Mouse (Mus musculus): Measurements from ENCODE around the gene Tdrd7. TPM values are rescaled to one million over a fixed set of nuclear protein-coding genes. Genes with fewer than 3 reads are reported as not detected.
A peak's percentile ranks its signal among the peaks of the same experiment; 100 is the strongest.

Gene Tdrd7
- polyA plus RNA-seq, 1 experiment from 2014 or later, result 15.0 TPM

DNA sequence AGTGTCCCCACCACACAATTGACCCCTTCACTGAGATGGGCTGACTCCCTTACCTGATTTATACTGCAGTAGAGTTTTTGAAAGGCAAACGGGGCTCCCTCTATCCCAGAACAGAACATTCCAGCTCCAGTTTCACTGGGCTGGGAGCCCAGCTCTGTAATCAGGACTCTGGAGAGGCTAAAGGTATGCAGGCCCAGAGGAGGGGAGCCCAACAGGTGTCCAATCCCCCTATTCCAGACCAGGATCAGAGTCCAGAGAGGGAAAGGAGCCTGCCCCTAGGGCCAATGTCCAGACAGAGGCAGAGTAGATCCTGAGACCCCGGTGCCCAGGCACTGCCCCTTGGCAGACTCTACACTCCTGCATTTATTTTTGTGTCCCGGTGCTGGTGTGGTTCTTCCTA is 99.8 kb downstream of the Tdrd7 start:
- H3K36me3 ChIP-seq (ENCODE audit: control insufficient read depth, insufficient read depth, low read length), result no peaks in the 10 kb centered on the region
- no peaks in the 10 kb centered on the region for H3K4me1 ChIP-seq (ENCODE audit: control insufficient read depth, insufficient read depth, low read length)
- H3K27ac ChIP-seq (ENCODE audit: low read depth, low read length), result no peak overlapping the region
- no peak for ATAC-seq
- H3K4me2 ChIP-seq (ENCODE audit: low read length), result no peak overlapping the region
- no peak overlapping the region for H3K4me3 ChIP-seq (ENCODE audit: low read depth, low read length)
- no peak for DNase-seq (ENCODE audit: low spot score)
- no peak overlapping the region for H3K9ac ChIP-seq (ENCODE audit: low read length)
- no peaks in the 10 kb centered on the region for H3K27me3 ChIP-seq (replicated peaks; ENCODE audit: control insufficient read depth, insufficient read depth, low read length)
- no peaks in the 10 kb centered on the region for H3K9me3 ChIP-seq (replicated peaks; ENCODE audit: control insufficient read depth, low read length)
- WGBS, result 71% methylated on average over 3 of the region's 3 CpGs

DNA sequence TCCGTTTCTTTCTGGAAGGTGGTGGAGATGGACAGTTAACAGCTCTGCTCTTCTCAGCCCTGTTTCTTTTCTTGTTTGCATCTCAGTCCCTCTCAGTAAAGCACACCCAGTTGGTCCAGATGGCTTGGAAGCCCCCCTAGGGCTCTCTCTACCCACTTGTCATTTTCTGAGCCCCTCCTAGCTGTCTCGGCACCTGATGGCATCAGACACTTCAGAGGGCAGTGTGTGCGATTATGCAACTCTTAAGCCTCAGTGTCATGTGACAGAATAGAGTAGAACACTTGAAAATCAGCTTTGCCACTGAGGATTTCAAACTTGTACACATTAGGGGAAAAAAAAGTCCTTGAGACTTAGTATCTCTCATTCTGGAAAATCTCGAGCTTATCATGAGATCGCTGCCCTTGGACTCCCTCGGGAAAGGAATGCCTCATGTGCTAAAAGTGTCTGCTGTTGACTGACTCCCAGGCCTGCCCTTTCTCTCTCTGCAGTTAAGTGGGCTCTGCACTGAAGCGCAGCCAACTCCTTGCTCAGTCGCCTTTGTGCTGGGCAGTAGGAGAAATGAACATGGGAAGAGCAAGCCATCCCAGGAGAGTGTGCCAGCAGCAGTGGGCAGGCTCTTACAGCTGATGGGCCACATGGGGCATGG is 100.7 kb downstream of the Tdrd7 start:
- 72% methylated on average over 8 of the region's 8 CpGs for WGBS
- no peak overlapping the region for H3K4me2 ChIP-seq (ENCODE audit: low read length)
- no peak overlapping the region for H3K27ac ChIP-seq (ENCODE audit: low read depth, low read length)
- no peaks in the 10 kb centered on the region for H3K9me3 ChIP-seq (replicated peaks; ENCODE audit: control insufficient read depth, low read length)
- no peaks in the 10 kb centered on the region for H3K4me1 ChIP-seq (ENCODE audit: control insufficient read depth, insufficient read depth, low read length)
- H3K27me3 ChIP-seq (replicated peaks; ENCODE audit: control insufficient read depth, insufficient read depth, low read length), result no peaks in the 10 kb centered on the region
- no peak overlapping the region for H3K9ac ChIP-seq (ENCODE audit: low read length)
- ATAC-seq, result no peak
- no peak overlapping the region for H3K4me3 ChIP-seq (ENCODE audit: low read depth, low read length)
- no peaks in the 10 kb centered on the region for H3K36me3 ChIP-seq (ENCODE audit: control insufficient read depth, insufficient read depth, low read length)
- no peak for DNase-seq (ENCODE audit: low spot score)

DNA sequence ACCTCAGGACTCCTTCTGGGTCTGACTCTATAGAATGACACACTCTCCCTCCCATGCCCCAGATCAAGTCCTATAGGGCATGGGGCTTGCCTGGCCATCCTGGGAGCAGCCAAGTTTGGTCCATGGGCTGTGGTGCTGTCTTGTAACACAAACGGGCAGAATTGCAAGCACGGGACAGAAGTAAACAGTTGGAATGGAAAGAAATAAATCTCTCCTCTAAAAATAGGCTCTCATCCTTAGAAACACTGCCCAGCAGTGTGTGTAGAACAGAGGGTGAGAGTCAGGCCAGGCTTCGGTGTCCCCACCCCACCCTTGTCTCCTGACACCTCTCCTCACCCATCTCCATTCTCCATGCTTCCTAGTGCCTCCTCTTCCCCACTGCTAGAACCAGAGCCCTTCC is 102.9 kb downstream of the Tdrd7 start:
- no peak for DNase-seq (ENCODE audit: low spot score)
- Histone ChIP-seq H3K9me3 (replicated peaks; ENCODE audit: control insufficient read depth, low read length) (no peaks in the 10 kb centered on the region), H3K4me3 (ENCODE audit: low read depth, low read length) (no peak overlapping the region), H3K27ac (ENCODE audit: low read depth, low read length) (no peak overlapping the region), H3K4me2 (ENCODE audit: low read length) (no peak overlapping the region), H3K27me3 (replicated peaks; ENCODE audit: control insufficient read depth, insufficient read depth, low read length) (no peaks in the 10 kb centered on the region), H3K4me1 (ENCODE audit: control insufficient read depth, insufficient read depth, low read length) (no peaks in the 10 kb centered on the region), H3K36me3 (ENCODE audit: control insufficient read depth, insufficient read depth, low read length) (no peaks in the 10 kb centered on the region), H3K9ac (ENCODE audit: low read length) (no peak overlapping the region)
- WGBS, result 95% methylated on average over 3 of the region's 3 CpGs
- ATAC-seq, result no peak

DNA sequence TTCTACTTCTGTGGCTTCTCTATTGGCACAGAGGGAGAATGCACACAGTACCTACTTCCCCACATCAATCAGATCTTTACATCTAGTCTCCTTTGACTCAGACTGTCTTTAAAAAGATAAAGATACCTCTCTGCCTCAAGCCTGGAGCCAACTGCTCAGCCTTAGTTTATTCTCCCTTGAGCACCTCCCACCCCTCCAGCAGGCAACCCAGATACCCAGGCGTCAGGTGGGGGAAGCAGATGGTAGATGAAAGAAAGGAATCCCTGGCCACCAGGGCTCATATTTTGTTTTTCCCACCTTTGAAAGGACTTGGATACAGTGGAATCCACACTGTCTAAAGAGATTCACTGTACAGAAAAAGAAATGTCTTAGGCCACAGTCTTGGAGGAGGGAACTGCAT is 103.4 kb downstream of the Tdrd7 start:
- H3K27ac ChIP-seq (ENCODE audit: low read depth, low read length), result no peak overlapping the region
- no peak for DNase-seq (ENCODE audit: low spot score)
- H3K36me3 ChIP-seq (ENCODE audit: control insufficient read depth, insufficient read depth, low read length), result no peaks in the 10 kb centered on the region
- H3K27me3 ChIP-seq (replicated peaks; ENCODE audit: control insufficient read depth, insufficient read depth, low read length), result no peaks in the 10 kb centered on the region
- H3K9me3 ChIP-seq (replicated peaks; ENCODE audit: control insufficient read depth, low read length), result no peaks in the 10 kb centered on the region
- no peaks in the 10 kb centered on the region for H3K4me1 ChIP-seq (ENCODE audit: control insufficient read depth, insufficient read depth, low read length)
- H3K9ac ChIP-seq (ENCODE audit: low read length), result no peak overlapping the region
- no peak for ATAC-seq
- WGBS, result 43% methylated on average over 1 of the region's 1 CpGs
- H3K4me2 ChIP-seq (ENCODE audit: low read length), result no peak overlapping the region
- H3K4me3 ChIP-seq (ENCODE audit: low read depth, low read length), result no peak overlapping the region

DNA sequence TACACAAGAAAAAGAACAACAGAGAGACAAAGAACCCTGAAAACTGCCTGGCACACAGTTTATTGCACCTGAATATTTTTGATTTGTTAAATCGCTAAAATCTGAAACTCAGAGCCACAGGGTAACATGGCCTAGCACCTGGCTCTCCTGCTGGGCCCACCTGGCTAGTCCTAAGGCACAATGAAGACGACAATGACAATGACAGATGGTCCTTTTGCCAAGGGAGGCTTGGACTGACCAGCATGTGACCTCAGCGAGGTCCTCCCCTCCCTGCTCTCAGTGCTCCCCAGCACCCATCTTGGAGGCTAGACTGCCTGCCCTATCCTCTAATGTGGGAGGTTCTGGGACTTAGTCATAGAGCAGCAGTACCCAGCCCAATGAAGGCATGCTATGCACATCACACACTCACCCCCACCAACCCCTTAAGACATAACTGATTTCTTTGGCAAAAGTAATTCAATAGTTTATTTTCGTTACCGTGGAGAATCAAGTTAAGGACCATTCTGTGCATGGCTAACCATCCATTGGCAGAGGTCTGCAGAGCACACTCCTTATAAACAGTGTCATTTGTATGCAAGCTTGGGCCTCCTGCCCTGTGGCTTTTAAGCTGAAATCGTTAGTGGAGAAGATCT is 104.8 kb downstream of the Tdrd7 start:
- WGBS, result 65% methylated on average over 6 of the region's 6 CpGs
- DNase-seq (ENCODE audit: low spot score) (no peak), ATAC-seq (no peak)
- H3K4me1 ChIP-seq (ENCODE audit: control insufficient read depth, insufficient read depth, low read length), result no peaks in the 10 kb centered on the region
- H3K4me2 ChIP-seq (ENCODE audit: low read length), result no peak overlapping the region
- no peak overlapping the region for H3K4me3 ChIP-seq (ENCODE audit: low read depth, low read length)
- H3K27me3 ChIP-seq (replicated peaks; ENCODE audit: control insufficient read depth, insufficient read depth, low read length), result no peaks in the 10 kb centered on the region
- no peaks in the 10 kb centered on the region for H3K9me3 ChIP-seq (replicated peaks; ENCODE audit: control insufficient read depth, low read length)
- H3K9ac ChIP-seq (ENCODE audit: low read length), result no peak overlapping the region
- H3K27ac ChIP-seq (ENCODE audit: low read depth, low read length), result no peak overlapping the region
- no peaks in the 10 kb centered on the region for H3K36me3 ChIP-seq (ENCODE audit: control insufficient read depth, insufficient read depth, low read length)

DNA sequence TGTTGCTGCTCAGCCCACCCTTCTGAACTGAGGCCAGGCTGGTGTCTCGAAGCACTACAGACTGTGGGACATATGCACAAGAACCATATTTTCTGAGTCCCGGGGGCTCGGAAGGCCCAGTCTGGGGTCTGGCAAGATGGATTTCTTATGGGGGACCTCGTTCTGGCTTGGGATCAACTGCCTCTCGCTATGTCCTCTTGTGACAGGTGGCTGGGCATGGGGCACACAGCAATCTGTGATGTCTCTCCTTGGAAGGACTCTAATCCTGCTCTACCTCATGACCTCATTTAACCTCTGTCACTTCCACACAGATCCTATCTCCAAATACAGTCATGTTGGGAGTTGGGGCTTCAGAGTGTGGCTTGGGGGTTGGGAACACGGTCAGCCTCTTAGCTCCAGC is 107.5 kb downstream of the Tdrd7 start:
- no peaks in the 10 kb centered on the region for H3K27me3 ChIP-seq (replicated peaks; ENCODE audit: control insufficient read depth, insufficient read depth, low read length)
- 86% methylated on average over 6 of the region's 6 CpGs for WGBS
- no peaks in the 10 kb centered on the region for H3K36me3 ChIP-seq (ENCODE audit: control insufficient read depth, insufficient read depth, low read length)
- H3K4me2 ChIP-seq (ENCODE audit: low read length), result no peak overlapping the region
- H3K9ac ChIP-seq (ENCODE audit: low read length), result no peak overlapping the region
- no peak overlapping the region for H3K27ac ChIP-seq (ENCODE audit: low read depth, low read length)
- no peak for DNase-seq (ENCODE audit: low spot score)
- H3K4me3 ChIP-seq (ENCODE audit: low read depth, low read length), result no peak overlapping the region
- no peaks in the 10 kb centered on the region for H3K9me3 ChIP-seq (replicated peaks; ENCODE audit: control insufficient read depth, low read length)
- no peaks in the 10 kb centered on the region for H3K4me1 ChIP-seq (ENCODE audit: control insufficient read depth, insufficient read depth, low read length)
- ATAC-seq, result no peak

DNA sequence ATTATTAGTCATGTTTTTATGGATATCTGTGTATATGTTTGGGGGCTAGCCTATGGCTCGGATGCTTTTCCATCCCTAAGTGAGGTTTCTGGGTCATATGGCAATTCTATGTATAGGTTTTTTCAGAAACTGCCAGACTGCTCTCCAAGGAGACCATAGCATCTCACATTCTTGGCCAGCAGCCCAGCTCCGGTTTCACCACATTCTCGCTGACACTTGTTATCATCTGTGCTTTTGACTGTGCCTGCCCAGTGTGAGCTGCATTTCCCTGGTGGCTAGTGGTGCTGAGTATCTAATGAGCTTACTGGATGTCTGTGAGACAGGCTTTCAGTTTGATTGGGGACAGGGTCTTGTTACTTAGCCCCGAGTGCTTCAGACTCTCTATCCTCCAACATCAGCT is 108.6 kb downstream of the Tdrd7 start:
- H3K9ac ChIP-seq (ENCODE audit: low read length), result no peak overlapping the region
- 38% methylated on average over 4 of the region's 4 CpGs for WGBS
- DNase-seq (ENCODE audit: low spot score) (peak; percentile 58), ATAC-seq (no peak)
- no peak overlapping the region for H3K27ac ChIP-seq (ENCODE audit: low read depth, low read length)
- no peak overlapping the region for H3K4me3 ChIP-seq (ENCODE audit: low read depth, low read length)
- no peaks in the 10 kb centered on the region for H3K9me3 ChIP-seq (replicated peaks; ENCODE audit: control insufficient read depth, low read length)
- H3K4me2 ChIP-seq (ENCODE audit: low read length), result no peak overlapping the region
- no peaks in the 10 kb centered on the region for H3K36me3 ChIP-seq (ENCODE audit: control insufficient read depth, insufficient read depth, low read length)
- no peaks in the 10 kb centered on the region for H3K4me1 ChIP-seq (ENCODE audit: control insufficient read depth, insufficient read depth, low read length)
- H3K27me3 ChIP-seq (replicated peaks; ENCODE audit: control insufficient read depth, insufficient read depth, low read length), result no peaks in the 10 kb centered on the region

DNA sequence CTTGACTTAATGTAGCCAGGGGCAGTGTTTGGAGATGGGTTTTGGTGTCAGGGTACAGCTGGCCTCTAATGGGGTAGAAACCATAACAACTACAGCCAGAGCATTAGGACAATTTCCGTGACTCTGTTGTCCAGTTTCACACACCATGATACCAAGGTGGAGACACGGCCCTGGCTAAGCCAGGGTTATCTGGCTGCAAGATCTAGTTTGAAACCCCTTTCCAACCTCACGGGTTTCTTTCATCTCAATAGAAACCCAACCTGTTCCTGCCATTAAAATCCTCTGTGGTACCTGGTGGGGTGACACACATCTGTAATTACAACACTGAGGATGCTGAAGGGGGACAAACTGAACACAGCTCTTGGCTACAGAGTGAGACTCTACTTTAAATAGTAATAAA is 110.5 kb downstream of the Tdrd7 start:
- Histone ChIP-seq H3K36me3 (ENCODE audit: control insufficient read depth, insufficient read depth, low read length) (no peaks in the 10 kb centered on the region), H3K4me2 (ENCODE audit: low read length) (no peak overlapping the region), H3K27me3 (replicated peaks; ENCODE audit: control insufficient read depth, insufficient read depth, low read length) (no peaks in the 10 kb centered on the region), H3K4me3 (ENCODE audit: low read depth, low read length) (no peak overlapping the region), H3K27ac (ENCODE audit: low read depth, low read length) (no peak overlapping the region), H3K4me1 (ENCODE audit: control insufficient read depth, insufficient read depth, low read length) (no peaks in the 10 kb centered on the region), H3K9me3 (replicated peaks; ENCODE audit: control insufficient read depth, low read length) (no peaks in the 10 kb centered on the region), H3K9ac (ENCODE audit: low read length) (no peak overlapping the region)
- WGBS, result 91% methylated on average over 3 of the region's 3 CpGs
- DNase-seq (ENCODE audit: low spot score), result no peak
- ATAC-seq, result no peak

DNA sequence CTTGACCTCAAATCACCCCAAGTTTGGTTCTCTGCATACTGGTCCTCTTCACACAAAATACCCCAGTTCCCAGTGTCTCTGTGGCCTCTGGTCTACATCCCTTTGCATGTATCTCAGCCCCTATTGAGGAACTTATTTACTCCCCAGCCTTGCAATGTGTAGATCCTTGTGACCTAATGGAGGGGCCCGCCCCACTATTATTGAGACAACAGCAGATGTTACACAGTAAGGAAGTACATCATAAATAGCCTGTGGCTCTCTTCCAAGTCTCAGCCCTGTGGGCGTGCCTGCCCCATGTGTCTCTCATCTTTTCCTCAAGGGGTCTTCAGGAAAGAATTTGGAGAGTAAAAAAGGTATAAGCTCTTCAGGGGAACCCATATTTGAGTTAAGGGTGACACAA is 111.8 kb downstream of the Tdrd7 start:
- 82% methylated on average over 2 of the region's 2 CpGs for WGBS

More for the DNA sequence above, 111.8 kb downstream of the Tdrd7 start:
- DNase-seq (ENCODE audit: low spot score) (no peak), ATAC-seq (no peak)
- Histone ChIP-seq H3K9me3 (replicated peaks; ENCODE audit: control insufficient read depth, low read length) (no peaks in the 10 kb centered on the region), H3K4me3 (ENCODE audit: low read depth, low read length) (no peak overlapping the region), H3K27me3 (replicated peaks; ENCODE audit: control insufficient read depth, insufficient read depth, low read length) (no peaks in the 10 kb centered on the region), H3K36me3 (ENCODE audit: control insufficient read depth, insufficient read depth, low read length) (no peaks in the 10 kb centered on the region), H3K4me1 (ENCODE audit: control insufficient read depth, insufficient read depth, low read length) (no peaks in the 10 kb centered on the region), H3K27ac (ENCODE audit: low read depth, low read length) (no peak overlapping the region), H3K9ac (ENCODE audit: low read length) (no peak overlapping the region), H3K4me2 (ENCODE audit: low read length) (no peak overlapping the region)

All from forebrain, embryonic 14.5 days (tissue).